In genomic region chr3:127864242-127864641, GRCm38 (mm10) we compare ENCODE assay signal across 16 mouse cellular contexts. TPM values are rescaled to one million over a fixed set of nuclear protein-coding genes. Genes with fewer than 3 reads are reported as not detected.
DNase-seq lines count a peak whose midpoint lies in the region; ATAC-seq and TF ChIP-seq lines count a peak whose summit lies in the region.
"Had no signal": no experiment of that assay in that cellular context is flagged by ENCODE, and none has a peak within 500 bp of the region (broad histone marks: within the 10 kb centered on the region; RNA-seq: fewer than 3 reads in every experiment).

No protein-coding gene starts in this region.

- no peak overlapping the region for H3K9ac ChIP-seq in hindbrain, postnatal 0 days (replicated peaks; ENCODE audit: low read length)
- no peak overlapping the region for H3K9ac ChIP-seq in hindbrain, embryonic 11.5 days (ENCODE audit: low read depth, low read length)
- H3K9ac ChIP-seq in lung, embryonic 14.5 days, result no peak overlapping the region
- H3K9ac ChIP-seq in stomach, embryonic 15.5 days, result no peak overlapping the region
- H3K9ac ChIP-seq: forebrain, embryonic 12.5 days; limb, embryonic 12.5 days had no signal

- peak; percentile 23 for DNase-seq in hindbrain, postnatal 0 days (ENCODE audit: low spot score)
- no peak for DNase-seq in hindbrain, embryonic 11.5 days (ENCODE audit: low spot score)
- no peak for DNase-seq in lung, embryonic 14.5 days
- DNase-seq in lung, postnatal 10 days, result no peak
- peak; percentile 58 for DNase-seq in brain, adult 2 months (ENCODE audit: low read depth, low spot score)
- no peak for DNase-seq in spleen, adult 12 weeks (ENCODE audit: low spot score)
- DNase-seq: adrenal gland, postnatal 14 days; cerebellum, adult 9-10 months; gastrocnemius, postnatal 14 days; lung, adult 2 months; spleen, adult 18-20 months had no signal

- H3K36me3 ChIP-seq in hindbrain, postnatal 0 days (ENCODE audit: insufficient read depth, low read length), result no peaks in the 10 kb centered on the region
- no peaks in the 10 kb centered on the region for H3K36me3 ChIP-seq in hindbrain, embryonic 11.5 days (ENCODE audit: control insufficient read depth, insufficient read depth, low read length)
- H3K36me3 ChIP-seq in lung, embryonic 14.5 days (ENCODE audit: insufficient read depth), result no peaks in the 10 kb centered on the region
- H3K36me3 ChIP-seq in stomach, embryonic 15.5 days, result no peaks in the 10 kb centered on the region
- H3K36me3 ChIP-seq: forebrain, embryonic 12.5 days; heart, embryonic 10.5 days; limb, embryonic 12.5 days had no signal

- no peaks in the 10 kb centered on the region for H3K27me3 ChIP-seq in hindbrain, postnatal 0 days (ENCODE audit: insufficient read depth, low read length)
- no peaks in the 10 kb centered on the region for H3K27me3 ChIP-seq in hindbrain, embryonic 11.5 days (ENCODE audit: control insufficient read depth, insufficient read depth, low read length)
- no peaks in the 10 kb centered on the region for H3K27me3 ChIP-seq in lung, embryonic 14.5 days (ENCODE audit: insufficient read depth, low read length)
- H3K27me3 ChIP-seq in stomach, embryonic 15.5 days (replicated peaks), result no peaks in the 10 kb centered on the region
- H3K27me3 ChIP-seq: forebrain, embryonic 12.5 days; limb, embryonic 12.5 days had no signal

- no peaks in the 10 kb centered on the region for H3K4me1 ChIP-seq in hindbrain, postnatal 0 days (ENCODE audit: insufficient read depth, low read length)
- H3K4me1 ChIP-seq in hindbrain, embryonic 11.5 days (replicated peaks; ENCODE audit: control insufficient read depth, insufficient read depth, low read length), result no peaks in the 10 kb centered on the region
- H3K4me1 ChIP-seq in lung, embryonic 14.5 days (ENCODE audit: insufficient read depth), result peaks cover 2% of the 10 kb centered on the region; the same call in 1 of the 2 replicates
- 0 out of 2 replicates have a peak, but pooled peaks cover 5% of the 10 kb centered on the region for H3K4me1 ChIP-seq in stomach, embryonic 15.5 days
- H3K4me1 ChIP-seq: limb, embryonic 12.5 days had no signal

- H3K4me2 ChIP-seq in hindbrain, postnatal 0 days (ENCODE audit: low read depth, low read length), result no peak overlapping the region
- H3K4me2 ChIP-seq in hindbrain, embryonic 11.5 days (replicated peaks; ENCODE audit: low read depth, low read length), result no peak overlapping the region
- no peak overlapping the region for H3K4me2 ChIP-seq in lung, embryonic 14.5 days
- H3K4me2 ChIP-seq in stomach, embryonic 15.5 days, result no peak overlapping the region
- H3K4me2 ChIP-seq: forebrain, embryonic 12.5 days; limb, embryonic 12.5 days had no signal

- WGBS in hindbrain, postnatal 0 days, result 34% methylated on average over 2 of the region's 2 CpGs
- 35% methylated on average over 2 of the region's 2 CpGs for WGBS in hindbrain, embryonic 11.5 days
- WGBS in lung, embryonic 14.5 days, result 28% methylated on average over 2 of the region's 2 CpGs
- 30% methylated on average over 2 of the region's 2 CpGs for WGBS in stomach, embryonic 15.5 days

- no peaks in the 10 kb centered on the region for H3K9me3 ChIP-seq in hindbrain, postnatal 0 days (ENCODE audit: low read length)
- no peaks in the 10 kb centered on the region for H3K9me3 ChIP-seq in hindbrain, embryonic 11.5 days (ENCODE audit: control insufficient read depth, low read length)
- H3K9me3 ChIP-seq in lung, embryonic 14.5 days (ENCODE audit: low read depth, low read length), result no peaks in the 10 kb centered on the region
- H3K9me3 ChIP-seq in stomach, embryonic 15.5 days, result no peaks in the 10 kb centered on the region
- H3K9me3 ChIP-seq: forebrain, embryonic 12.5 days; heart, embryonic 10.5 days; limb, embryonic 12.5 days had no signal

- TF ChIP-seq CTCF in hindbrain, postnatal 0 days (IDR thresholded peaks at IDR 0.05; ENCODE audit: low read depth), result peak; percentile 24; the same call in 1 of the 2 replicates
- no peak for TF ChIP-seq CTCF in lung, embryonic 14.5 days (IDR thresholded peaks at IDR 0.05; ENCODE audit: low read depth)

- no peak for ATAC-seq in hindbrain, postnatal 0 days
- ATAC-seq in hindbrain, embryonic 11.5 days (ENCODE audit: low FRiP score), result no peak
- ATAC-seq in lung, embryonic 14.5 days (ENCODE audit: insufficient read depth), result no peak
- ATAC-seq in stomach, embryonic 15.5 days (ENCODE audit: insufficient read depth, low FRiP score, low read depth), result no peak

- H3K27ac ChIP-seq in hindbrain, postnatal 0 days, result no peak overlapping the region
- no peak overlapping the region for H3K27ac ChIP-seq in hindbrain, embryonic 11.5 days (ENCODE audit: low read depth, low read length)
- H3K27ac ChIP-seq in lung, embryonic 14.5 days (ENCODE audit: low read depth), result peak overlapping the region; percentile 19; the same call in 1 of the 2 replicates
- peak overlapping the region; percentile 49 for H3K27ac ChIP-seq in stomach, embryonic 15.5 days
- H3K27ac ChIP-seq: forebrain, embryonic 12.5 days; heart, embryonic 10.5 days; left cerebral cortex, adult 2 months; limb, embryonic 12.5 days had no signal

- no peak overlapping the region for H3K4me3 ChIP-seq in hindbrain, postnatal 0 days (ENCODE audit: low read length)
- no peak overlapping the region for H3K4me3 ChIP-seq in hindbrain, embryonic 11.5 days (ENCODE audit: low read depth, low read length)
- no peak overlapping the region for H3K4me3 ChIP-seq in lung, embryonic 14.5 days (ENCODE audit: low read depth, low read length)
- no peak overlapping the region for H3K4me3 ChIP-seq in stomach, embryonic 15.5 days (replicated peaks)
- H3K4me3 ChIP-seq: forebrain, embryonic 12.5 days; heart, embryonic 10.5 days; left cerebral cortex, adult 2 months; limb, embryonic 12.5 days had no signal

RNA-seq across cellular contexts. Expression of gene Ap1ar, which starts 26.9 kb away (rescaled TPM):
- total RNA-seq in hindbrain, postnatal 0 days (2014; rRNA removed), result 77.8 and 84.5 TPM in 2 replicates
- polyA plus RNA-seq in hindbrain, postnatal 0 days (2015; fragmentation: Nextera tagmentation; extraction: Ambion mirVana), result 65.4 and 69.7 TPM in 2 replicates
- polyA plus RNA-seq in hindbrain, embryonic 11.5 days (2014; fragmentation: Nextera tagmentation; extraction: Ambion mirVana), result 71.9 and 77.9 TPM in 2 replicates
- 56.5 and 69.5 TPM in 2 replicates for polyA plus RNA-seq in lung, embryonic 14.5 days (2014; fragmentation: Nextera tagmentation; extraction: Ambion mirVana)
- 66.9 and 70.0 TPM in 2 replicates for polyA plus RNA-seq in stomach, embryonic 15.5 days (2015; fragmentation: Nextera tagmentation; extraction: Ambion mirVana)

RNA-seq across cellular contexts. Expression of gene Fam241a, which starts 31.9 kb away (rescaled TPM):
- total RNA-seq in hindbrain, postnatal 0 days (2014; rRNA removed), result 4.5 and 6.1 TPM in 2 replicates
- 6.0 and 6.5 TPM in 2 replicates for polyA plus RNA-seq in hindbrain, postnatal 0 days (2015; fragmentation: Nextera tagmentation; extraction: Ambion mirVana)
- 10.8 and 11.3 TPM in 2 replicates for polyA plus RNA-seq in hindbrain, embryonic 11.5 days (2014; fragmentation: Nextera tagmentation; extraction: Ambion mirVana)
- 6.6 and 6.9 TPM in 2 replicates for polyA plus RNA-seq in lung, embryonic 14.5 days (2014; fragmentation: Nextera tagmentation; extraction: Ambion mirVana)
- polyA plus RNA-seq in stomach, embryonic 15.5 days (2015; fragmentation: Nextera tagmentation; extraction: Ambion mirVana), result 21.0 and 27.9 TPM in 2 replicates

Comparison
In these comparisons a context has a peak if more than half of its experiments do, and no peak if none do; other contexts are left out.
1. DNase-seq: peak in hindbrain, postnatal 0 days (single experiment) and brain, adult 2 months (single experiment); none in hindbrain, embryonic 11.5 days (single experiment), lung, embryonic 14.5 days (single experiment), lung, postnatal 10 days (single experiment) and spleen, adult 12 weeks (single experiment).
2. H3K27ac ChIP-seq: peak in lung, embryonic 14.5 days (single experiment) and stomach, embryonic 15.5 days (single experiment); none in hindbrain, postnatal 0 days (single experiment) and hindbrain, embryonic 11.5 days (single experiment).